Mouse (Mus musculus): ENCODE results near the gene Slc9a3r1.

GRCm38 (mm10) chr11:115173549-115174339, 10.6 kb downstream of the Slc9a3r1 start:
- no peak for TF ChIP-seq E2F4 (IDR thresholded peaks at IDR 0.05; ENCODE audit: insufficient read depth)
- TF ChIP-seq MYOG (IDR thresholded peaks at IDR 0.05; ENCODE audit: control insufficient read depth in 1 of 3, insufficient read depth in 1 of 3, insufficient read length in 2 of 3, low read depth in 2 of 3): no peak
